Mouse (Mus musculus): ENCODE data around the gene Polr2h. TPM values are rescaled to one million over a fixed set of nuclear protein-coding genes. Genes with fewer than 3 reads are reported as not detected.

Gene Polr2h
- polyA plus RNA-seq, 1 experiment, result 104 TPM

GRCm38 (mm10) chr16:20677974-20678675, 39.3 kb upstream of the Polr2h start:
- Histone ChIP-seq H3K27me3 (ENCODE audit: control insufficient read depth, insufficient read depth, insufficient read length) (no peaks in the 10 kb centered on the region), H3K79me2 (ENCODE audit: control insufficient read depth, insufficient read depth) (peaks cover 90% of the 10 kb centered on the region), H3K79me3 (ENCODE audit: low read depth) (peaks cover 69% of the 10 kb centered on the region), H3K4me3 (ENCODE audit: insufficient read depth, poor library complexity, severe bottlenecking) (no peak overlapping the region), H3ac (ENCODE audit: control insufficient read depth, insufficient read length, low read depth) (no peak overlapping the region), H3K36me3 (ENCODE audit: control insufficient read depth, insufficient read depth) (peaks cover 88% of the 10 kb centered on the region)
- no peak for TF ChIP-seq CTCF (IDR thresholded peaks at IDR 0.05; ENCODE audit: control insufficient read depth, insufficient read depth, insufficient read length)
- no peak for TF ChIP-seq USF1 (IDR thresholded peaks at IDR 0.05; ENCODE audit: low read depth)
- no peak for TF ChIP-seq MYOG (IDR thresholded peaks at IDR 0.05; ENCODE audit: control insufficient read depth, extremely low read depth, insufficient read length)
- no peak for TF ChIP-seq MAX (IDR thresholded peaks at IDR 0.05)
- no peak for TF ChIP-seq MYOD1 (IDR thresholded peaks at IDR 0.05; ENCODE audit: control insufficient read depth, insufficient read length, low read depth)
- no peak for TF ChIP-seq CEBPB (IDR thresholded peaks at IDR 0.05; ENCODE audit: low read depth)
- no peak for TF ChIP-seq FOSL1 (IDR thresholded peaks at IDR 0.05; ENCODE audit: insufficient read depth, low read length, poor library complexity, severe bottlenecking)

GRCm38 (mm10) chr16:20690774-20691173, 26.7 kb upstream of the Polr2h start:
- Histone ChIP-seq H3K79me2 (ENCODE audit: control insufficient read depth, insufficient read depth) (peaks cover 9% of the 10 kb centered on the region), H3K36me3 (ENCODE audit: control insufficient read depth, insufficient read depth) (peaks cover 75% of the 10 kb centered on the region), H3K79me3 (ENCODE audit: low read depth) (peaks cover under 1% of the 10 kb centered on the region), H3K4me3 (ENCODE audit: insufficient read depth, poor library complexity, severe bottlenecking) (no peak overlapping the region), H3ac (ENCODE audit: control insufficient read depth, insufficient read length, low read depth) (no peak overlapping the region), H3K27me3 (ENCODE audit: control insufficient read depth, insufficient read depth, insufficient read length) (no peaks in the 10 kb centered on the region)
- TF ChIP-seq CEBPB (IDR thresholded peaks at IDR 0.05; ENCODE audit: low read depth) (no peak), MAX (IDR thresholded peaks at IDR 0.05) (no peak), FOSL1 (IDR thresholded peaks at IDR 0.05; ENCODE audit: insufficient read depth, low read length, poor library complexity, severe bottlenecking) (no peak), MYOD1 (IDR thresholded peaks at IDR 0.05; ENCODE audit: control insufficient read depth, insufficient read length, low read depth) (no peak), MYOG (IDR thresholded peaks at IDR 0.05; ENCODE audit: control insufficient read depth, extremely low read depth, insufficient read length) (no peak), CTCF (IDR thresholded peaks at IDR 0.05; ENCODE audit: control insufficient read depth, insufficient read depth, insufficient read length) (no peak)

GRCm38 (mm10) chr16:20691617-20692016, 25.8 kb upstream of the Polr2h start:
- no peaks in the 10 kb centered on the region for H3K79me3 ChIP-seq (ENCODE audit: low read depth)
- TF ChIP-seq USF1 (IDR thresholded peaks at IDR 0.05; ENCODE audit: low read depth) (no peak), CEBPB (IDR thresholded peaks at IDR 0.05; ENCODE audit: low read depth) (no peak), MYOD1 (IDR thresholded peaks at IDR 0.05; ENCODE audit: control insufficient read depth, insufficient read length, low read depth) (no peak), CTCF (IDR thresholded peaks at IDR 0.05; ENCODE audit: control insufficient read depth, insufficient read depth, insufficient read length) (no peak), MYOG (IDR thresholded peaks at IDR 0.05; ENCODE audit: control insufficient read depth, extremely low read depth, insufficient read length) (no peak)
- peaks cover 67% of the 10 kb centered on the region for H3K36me3 ChIP-seq (ENCODE audit: control insufficient read depth, insufficient read depth)
- H3K79me2 ChIP-seq (ENCODE audit: control insufficient read depth, insufficient read depth), result peaks cover 4% of the 10 kb centered on the region
- no peak overlapping the region for H3K4me3 ChIP-seq (ENCODE audit: insufficient read depth, poor library complexity, severe bottlenecking)
- H3ac ChIP-seq (ENCODE audit: control insufficient read depth, insufficient read length, low read depth), result no peak overlapping the region
- no peaks in the 10 kb centered on the region for H3K27me3 ChIP-seq (ENCODE audit: control insufficient read depth, insufficient read depth, insufficient read length)

DNA sequence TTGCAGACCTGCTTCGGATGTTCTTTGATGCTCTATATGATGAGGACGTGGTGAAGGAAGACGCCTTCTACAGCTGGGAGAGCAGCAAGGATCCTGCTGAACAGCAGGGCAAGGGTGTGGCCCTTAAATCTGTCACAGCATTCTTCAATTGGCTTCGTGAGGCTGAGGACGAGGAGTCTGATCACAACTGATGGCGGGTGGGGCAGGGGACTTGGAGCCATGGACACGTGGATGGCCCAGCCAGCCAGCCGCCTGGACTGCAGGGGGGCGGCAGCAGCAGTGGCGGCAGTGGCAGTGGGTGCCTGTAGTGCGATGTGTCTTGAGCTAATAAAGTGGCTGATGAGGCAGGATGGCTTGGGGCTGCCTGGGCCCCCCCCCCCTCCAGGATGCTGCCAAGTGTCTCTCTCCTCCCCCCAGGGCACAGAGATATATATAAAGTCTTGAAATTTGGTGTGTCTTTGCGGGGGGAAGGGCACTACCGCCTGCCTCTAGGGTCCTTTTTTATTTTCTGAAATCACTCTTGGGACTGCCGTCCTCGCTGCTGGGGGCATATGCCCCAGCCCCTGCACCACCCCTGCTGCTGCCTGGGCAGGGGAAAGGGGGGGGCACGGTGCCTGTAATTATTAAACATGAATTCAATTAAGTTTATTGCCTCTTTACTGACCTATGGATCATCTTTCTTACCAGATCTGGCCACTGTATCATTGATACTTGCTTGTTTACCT, 25.1 kb upstream of the Polr2h start:
- no peaks in the 10 kb centered on the region for H3K27me3 ChIP-seq (ENCODE audit: control insufficient read depth, insufficient read depth, insufficient read length)
- no peaks in the 10 kb centered on the region for H3K79me2 ChIP-seq (ENCODE audit: control insufficient read depth, insufficient read depth)
- no peak overlapping the region for H3K4me3 ChIP-seq (ENCODE audit: insufficient read depth, poor library complexity, severe bottlenecking)
- H3K36me3 ChIP-seq (ENCODE audit: control insufficient read depth, insufficient read depth), result peaks cover 59% of the 10 kb centered on the region
- no peaks in the 10 kb centered on the region for H3K79me3 ChIP-seq (ENCODE audit: low read depth)
- TF ChIP-seq CEBPB (IDR thresholded peaks at IDR 0.05; ENCODE audit: low read depth) (no peak), FOSL1 (IDR thresholded peaks at IDR 0.05; ENCODE audit: insufficient read depth, low read length, poor library complexity, severe bottlenecking) (no peak), MAX (IDR thresholded peaks at IDR 0.05) (no peak), MYOD1 (IDR thresholded peaks at IDR 0.05; ENCODE audit: control insufficient read depth, insufficient read length, low read depth) (no peak), CTCF (IDR thresholded peaks at IDR 0.05; ENCODE audit: control insufficient read depth, insufficient read depth, insufficient read length) (no peak), MYOG (IDR thresholded peaks at IDR 0.05; ENCODE audit: control insufficient read depth, extremely low read depth, insufficient read length) (no peak), USF1 (IDR thresholded peaks at IDR 0.05; ENCODE audit: low read depth) (no peak)
- H3ac ChIP-seq (ENCODE audit: control insufficient read depth, insufficient read length, low read depth), result no peak overlapping the region

- Histone ChIP-seq H3K79me2 (ENCODE audit: control insufficient read depth, insufficient read depth) (no peaks in the 10 kb centered on the region), H3K27me3 (ENCODE audit: control insufficient read depth, insufficient read depth, insufficient read length) (no peaks in the 10 kb centered on the region), H3ac (ENCODE audit: control insufficient read depth, insufficient read length, low read depth) (no peak within 1 kb of the TSS), H3K4me3 (ENCODE audit: insufficient read depth, poor library complexity, severe bottlenecking) (no peak within 1 kb of the TSS), H3K36me3 (ENCODE audit: control insufficient read depth, insufficient read depth) (peaks cover 51% of the 10 kb centered on the region), H3K79me3 (ENCODE audit: low read depth) (no peaks in the 10 kb centered on the region)
- TF ChIP-seq FOSL1 (IDR thresholded peaks at IDR 0.05; ENCODE audit: insufficient read depth, low read length, poor library complexity, severe bottlenecking) (no peak), MYOG (IDR thresholded peaks at IDR 0.05; ENCODE audit: control insufficient read depth, extremely low read depth, insufficient read length) (no peak), MAX (IDR thresholded peaks at IDR 0.05) (no peak), USF1 (IDR thresholded peaks at IDR 0.05; ENCODE audit: low read depth) (no peak), MYOD1 (IDR thresholded peaks at IDR 0.05; ENCODE audit: control insufficient read depth, insufficient read length, low read depth) (no peak), CTCF (IDR thresholded peaks at IDR 0.05; ENCODE audit: control insufficient read depth, insufficient read depth, insufficient read length) (no peak), CEBPB (IDR thresholded peaks at IDR 0.05; ENCODE audit: low read depth) (no peak)
Measured at GRCm38 (mm10) chr16:20693111-20693701, 24.3 kb upstream of the Polr2h start, which contains the start of gene Fam131a. TSS of gene Fam131a (plus strand) at chr16:20693241.

All from C2C12 (cell line).